Mouse (Mus musculus): ENCODE measurements at regions not wholly inside any gene's neighbourhood (a gene's known extent, or its start where the extent isn't known, plus 50 kb on each side); places are given as distances from the start of the nearest gene placed in this dataset.

- DNase-seq, result no peak
These were observed 637.1 kb upstream of the Flrt2 start for GRCm38 (mm10) chr12:95054887-95055286.

- no peak for DNase-seq
These were observed 635.1 kb upstream of the Flrt2 start for GRCm38 (mm10) chr12:95056926-95057325.

GRCm38 (mm10) chr12:95059396-95059795 is 632.6 kb upstream of the Flrt2 start:
- DNase-seq, result no peak

- no peak for DNase-seq
These were observed 619.7 kb upstream of the Flrt2 start for GRCm38 (mm10) chr12:95072307-95072706.

- DNase-seq, result no peak
These were observed 572.6 kb upstream of the Flrt2 start for GRCm38 (mm10) chr12:95119223-95119952.

- DNase-seq, result no peak
These were observed 559.2 kb upstream of the Flrt2 start for GRCm38 (mm10) chr12:95132804-95133203.

- DNase-seq, result no peak
These were observed 558.5 kb upstream of the Flrt2 start for GRCm38 (mm10) chr12:95133482-95133881.

- no peak for DNase-seq
These were observed 553.9 kb upstream of the Flrt2 start for GRCm38 (mm10) chr12:95138167-95138566.

GRCm38 (mm10) chr12:95171051-95171450 is 521.0 kb upstream of the Flrt2 start:
- DNase-seq, result no peak

GRCm38 (mm10) chr12:95173810-95174402 is 518.1 kb upstream of the Flrt2 start:
- no peak for DNase-seq

GRCm38 (mm10) chr12:95202486-95202885 is 489.5 kb upstream of the Flrt2 start:
- no peak for DNase-seq

- no peak for DNase-seq
These were observed 486.9 kb upstream of the Flrt2 start for GRCm38 (mm10) chr12:95205081-95205480.

GRCm38 (mm10) chr12:95239158-95239779 is 452.8 kb upstream of the Flrt2 start:
- DNase-seq, result no peak

- DNase-seq, result no peak
These were observed 424.8 kb upstream of the Flrt2 start for GRCm38 (mm10) chr12:95267187-95267586.

GRCm38 (mm10) chr12:95305386-95305785 is 386.6 kb upstream of the Flrt2 start:
- DNase-seq, result no peak

- no peak for DNase-seq
These were observed 376.8 kb upstream of the Flrt2 start for GRCm38 (mm10) chr12:95315151-95315750.

GRCm38 (mm10) chr12:95316820-95317219 is 375.2 kb upstream of the Flrt2 start:
- no peak for DNase-seq

GRCm38 (mm10) chr12:95321693-95322092 is 370.3 kb upstream of the Flrt2 start:
- no peak for DNase-seq

- no peak for DNase-seq
These were observed 362.4 kb upstream of the Flrt2 start for GRCm38 (mm10) chr12:95329666-95330065.

- no peak for DNase-seq
These were observed 344.2 kb upstream of the Flrt2 start for GRCm38 (mm10) chr12:95347786-95348185.

GRCm38 (mm10) chr12:95355151-95355550 is 336.9 kb upstream of the Flrt2 start:
- no peak for DNase-seq

- DNase-seq, result no peak
These were observed 307.6 kb upstream of the Flrt2 start for GRCm38 (mm10) chr12:95384248-95384964.

GRCm38 (mm10) chr12:95385688-95386087 is 306.3 kb upstream of the Flrt2 start:
- DNase-seq, result no peak

Measured in adrenal gland, postnatal 25 days (tissue).